Mouse (Mus musculus): ENCODE measurements around the gene Ubr3. TPM values are rescaled to one million over a fixed set of nuclear protein-coding genes. Genes with fewer than 3 reads are reported as not detected.

The Ubr3 gene
- polyA plus RNA-seq, 1 experiment from 2014 or later = 18.1 TPM

DNA sequence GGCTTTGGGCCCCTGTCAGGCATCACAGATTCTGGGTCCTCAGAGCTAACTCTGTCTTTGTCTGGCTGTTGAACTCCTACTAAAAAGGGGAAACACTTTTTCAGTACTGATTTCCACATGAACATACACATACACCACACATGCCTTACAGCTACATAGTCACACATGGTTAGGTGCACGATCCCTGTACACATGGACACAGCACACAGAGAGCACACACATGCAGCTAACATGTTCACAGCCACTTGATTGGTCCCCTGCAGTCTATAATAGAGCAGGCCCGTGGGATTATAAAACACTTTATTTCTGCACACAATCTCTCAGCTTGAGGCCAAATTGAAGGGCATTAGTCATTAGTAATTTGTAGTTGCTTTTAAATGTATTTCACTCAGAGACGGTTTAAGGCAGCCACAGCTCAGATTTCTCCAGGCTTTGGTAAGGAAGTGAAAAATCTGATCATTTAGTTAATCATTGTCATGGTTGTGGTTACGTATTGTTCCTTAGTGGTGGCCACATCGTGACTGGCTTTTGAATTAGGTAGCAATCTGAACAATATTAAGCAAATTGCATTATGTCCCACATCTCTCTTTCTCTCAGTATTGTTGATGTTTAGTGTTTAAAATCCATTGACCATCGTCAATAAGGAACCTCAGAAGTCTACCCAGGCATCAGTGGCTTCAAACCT is 169.4 kb downstream of the Ubr3 start:
- Histone ChIP-seq H3K27me3 (ENCODE audit: control insufficient read depth, insufficient read depth, low read length) (no peaks in the 10 kb centered on the region), H3K9ac (replicated peaks; ENCODE audit: low read length) (no peak overlapping the region), H3K36me3 (replicated peaks; ENCODE audit: control insufficient read depth, insufficient read depth, low read depth, low read length) (no peaks in the 10 kb centered on the region), H3K27ac (replicated peaks; ENCODE audit: low read depth, low read length) (no peak overlapping the region), H3K4me1 (ENCODE audit: control insufficient read depth, insufficient read depth, low read length) (no peaks in the 10 kb centered on the region), H3K4me3 (ENCODE audit: low read depth, low read length) (no peak overlapping the region), H3K9me3 (replicated peaks; ENCODE audit: control insufficient read depth, low read length) (no peaks in the 10 kb centered on the region), H3K4me2 (ENCODE audit: low read depth, low read length) (no peak overlapping the region)
- DNase-seq (ENCODE audit: low spot score) = no peak
- WGBS = 75% methylated on average over 6 of the region's 6 CpGs
- no peak for ATAC-seq (replicated peaks; ENCODE audit: insufficient number of reproducible peaks, low FRiP score, low TSS enrichment, low read depth)

DNA sequence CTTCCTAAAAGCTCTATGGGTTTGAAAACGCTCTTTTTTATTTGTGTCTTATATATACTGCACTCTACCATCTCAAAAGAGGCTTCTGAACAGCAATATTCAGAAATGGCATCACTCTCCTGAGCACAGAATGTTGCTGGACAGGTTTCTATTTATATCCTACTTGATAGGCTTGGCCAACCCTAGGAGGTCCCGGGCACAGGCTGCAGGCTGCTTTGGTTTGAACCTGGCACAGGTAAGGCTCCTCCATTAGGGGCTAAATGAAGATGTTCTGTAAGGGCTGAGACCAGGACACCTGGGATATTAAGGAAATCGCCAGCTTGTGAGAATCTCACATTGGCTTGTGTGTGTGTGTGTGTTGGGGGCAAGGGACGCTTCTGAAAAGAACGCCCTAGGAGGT is 172.8 kb downstream of the Ubr3 start:
- Histone ChIP-seq H3K4me2 (ENCODE audit: low read depth, low read length) (no peak overlapping the region), H3K36me3 (replicated peaks; ENCODE audit: control insufficient read depth, insufficient read depth, low read depth, low read length) (no peaks in the 10 kb centered on the region), H3K4me3 (ENCODE audit: low read depth, low read length) (no peak overlapping the region), H3K4me1 (ENCODE audit: control insufficient read depth, insufficient read depth, low read length) (no peaks in the 10 kb centered on the region), H3K27me3 (ENCODE audit: control insufficient read depth, insufficient read depth, low read length) (no peaks in the 10 kb centered on the region), H3K27ac (replicated peaks; ENCODE audit: low read depth, low read length) (no peak overlapping the region), H3K9me3 (replicated peaks; ENCODE audit: control insufficient read depth, low read length) (no peaks in the 10 kb centered on the region), H3K9ac (replicated peaks; ENCODE audit: low read length) (no peak overlapping the region)
- DNase-seq (ENCODE audit: low spot score) = no peak
- ATAC-seq (replicated peaks; ENCODE audit: insufficient number of reproducible peaks, low FRiP score, low TSS enrichment, low read depth) = no peak
- 88% methylated on average over 5 of the region's 5 CpGs for WGBS

Other genes starting within 250 kb of the Ubr3 start
- 1.5 and 1.6 TPM in 2 replicates for gene Klhl41, start 227.1 kb upstream of the Ubr3 start, polyA plus RNA-seq (2014; fragmentation: Nextera tagmentation; extraction: Ambion mirVana)
- 17.4 and 18.7 TPM in 2 replicates for gene Fastkd1, start 183.7 kb upstream of the Ubr3 start, polyA plus RNA-seq (2014; fragmentation: Nextera tagmentation; extraction: Ambion mirVana)
- 141 and 178 TPM in 2 replicates for gene Ppig, start 174.7 kb upstream of the Ubr3 start, polyA plus RNA-seq (2014; fragmentation: Nextera tagmentation; extraction: Ambion mirVana)
- gene Ccdc173, start 107.7 kb upstream of the Ubr3 start, polyA plus RNA-seq (2014; fragmentation: Nextera tagmentation; extraction: Ambion mirVana) = 1.6 and 2.5 TPM in 2 replicates
- 36.1 and 37.5 TPM in 2 replicates for gene Phospho2, start 107.6 kb upstream of the Ubr3 start, polyA plus RNA-seq (2014; fragmentation: Nextera tagmentation; extraction: Ambion mirVana)
- 30.8 and 32.3 TPM in 2 replicates for gene Klhl23, start 75.3 kb upstream of the Ubr3 start, polyA plus RNA-seq (2014; fragmentation: Nextera tagmentation; extraction: Ambion mirVana)
- 436 and 508 TPM in 2 replicates for gene Ssb, start 35.7 kb upstream of the Ubr3 start, polyA plus RNA-seq (2014; fragmentation: Nextera tagmentation; extraction: Ambion mirVana)
- gene Mettl5, start 11.6 kb upstream of the Ubr3 start, polyA plus RNA-seq (2014; fragmentation: Nextera tagmentation; extraction: Ambion mirVana) = 31.5 and 36.9 TPM in 2 replicates
- 0.06 and 0.07 TPM in 2 replicates for gene Myo3b, start 141.9 kb downstream of the Ubr3 start, polyA plus RNA-seq (2014; fragmentation: Nextera tagmentation; extraction: Ambion mirVana)